Mouse (Mus musculus): Measurements from ENCODE around the gene Atxn7. TPM values are rescaled to one million over a fixed set of nuclear protein-coding genes. Genes with fewer than 3 reads are reported as not detected.

The Atxn7 gene
- total RNA-seq, 2 experiments from 2014 or later: 24.8 to 31.2 TPM

GRCm38 (mm10) chr14:14100773-14101280 is 139.6 kb downstream of the Atxn7 start:
- no peak for ATAC-seq (replicated peaks; ENCODE audit: low FRiP score, low TSS enrichment, poor library complexity, severe bottlenecking)

DNA sequence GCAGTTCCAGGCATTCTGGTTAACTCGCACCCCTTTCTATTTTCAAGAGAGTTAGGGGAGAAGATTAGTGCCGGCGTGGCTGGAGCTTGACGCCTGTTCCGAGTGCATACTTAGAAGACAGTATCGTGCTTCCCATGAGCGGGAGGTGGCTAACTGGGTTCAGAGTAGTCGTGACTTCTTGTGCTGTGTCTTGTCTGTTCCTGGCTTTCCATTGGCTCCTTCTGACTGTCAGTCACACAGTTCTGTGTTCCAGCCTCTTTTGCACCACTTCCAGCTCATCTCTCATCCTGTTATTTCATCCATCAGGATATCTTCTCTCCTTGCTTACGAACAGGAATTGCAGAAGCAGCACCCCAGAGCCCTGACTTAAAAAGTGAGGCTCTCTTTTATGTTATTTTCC is 140.1 kb downstream of the Atxn7 start:
- no peak for ATAC-seq (replicated peaks; ENCODE audit: low FRiP score, low TSS enrichment, poor library complexity, severe bottlenecking)

GRCm38 (mm10) chr14:14104213-14104929 is 143.1 kb downstream of the Atxn7 start:
- ATAC-seq (replicated peaks; ENCODE audit: low FRiP score, low TSS enrichment, poor library complexity, severe bottlenecking): no peak

- ATAC-seq (replicated peaks; ENCODE audit: low FRiP score, low TSS enrichment, poor library complexity, severe bottlenecking): no peak
Observed at GRCm38 (mm10) chr14:14104930-14105318, 143.7 kb downstream of the Atxn7 start.

DNA sequence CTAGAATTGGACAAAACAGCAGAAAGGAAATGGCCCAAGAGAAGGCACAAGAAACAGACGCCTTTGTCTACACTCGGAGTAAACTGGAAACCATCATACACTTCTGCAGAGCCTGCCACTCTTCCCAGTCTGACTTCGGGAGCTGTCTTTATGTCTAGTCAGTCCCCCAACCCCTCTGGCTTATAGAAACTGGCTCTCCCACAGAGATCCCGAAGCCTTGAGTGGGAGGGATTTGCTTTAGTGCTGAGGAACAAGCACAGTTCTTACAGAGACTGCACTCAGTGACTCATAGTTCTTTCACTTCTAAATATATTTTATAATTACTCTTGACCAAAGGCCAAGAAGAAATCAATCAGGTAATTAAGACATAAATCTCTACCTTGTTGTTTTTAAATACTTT is 149.5 kb downstream of the Atxn7 start:
- no peak for ATAC-seq (replicated peaks; ENCODE audit: low FRiP score, low TSS enrichment, poor library complexity, severe bottlenecking)

- peak; percentile 98 for ATAC-seq (replicated peaks; ENCODE audit: low FRiP score, low TSS enrichment, poor library complexity, severe bottlenecking)
Observed at GRCm38 (mm10) chr14:14120230-14121096, 159.2 kb downstream of the Atxn7 start, which contains the start of gene Psmd6. Gene Psmd6, minus strand, starts transcription at chr14:14120984.

Other genes starting within 250 kb of the Atxn7 start
- not detected in 2 replicates for gene Gm281, start 47.0 kb upstream of the Atxn7 start, total RNA-seq (2014; fragmentation: Nextera tagmentation)
- not detected in 2 replicates for gene Gm281, start 47.0 kb upstream of the Atxn7 start, total RNA-seq (2017)
- gene Thoc7, start 412 bp downstream of the Atxn7 start, total RNA-seq (2014; fragmentation: Nextera tagmentation): 226 and 251 TPM in 2 replicates
- gene Thoc7, start 412 bp downstream of the Atxn7 start, total RNA-seq (2017): 263 and 514 TPM in 2 replicates
- 154 and 175 TPM in 2 replicates for gene Psmd6, start 159.5 kb downstream of the Atxn7 start, total RNA-seq (2014; fragmentation: Nextera tagmentation)
- 296 and 300 TPM in 2 replicates for gene Psmd6, start 159.5 kb downstream of the Atxn7 start, total RNA-seq (2017)
- gene Olfr720, start 225.4 kb downstream of the Atxn7 start, total RNA-seq (2014; fragmentation: Nextera tagmentation): not detected in 2 replicates
- gene Olfr720, start 225.4 kb downstream of the Atxn7 start, total RNA-seq (2017): not detected in 2 replicates

Measured in megakaryocyte-erythroid progenitor cell, adult 5-6 weeks (primary cell).